Mouse (Mus musculus) brain, adult 10 weeks (tissue): ENCODE data around the gene Vmn1r83. TPM values are rescaled to one million over a fixed set of nuclear protein-coding genes. Genes with fewer than 3 reads are reported as not detected.

Experiments used
- polyA plus RNA-seq: library from polyadenylated mRNA; stranded (reverse); fragments of 350-450 nt; fragmentation: Illumina TruSeq; extraction: RNeasy Lipid Tissue Mini Kit (QIAGEN cat#74804); gene quantifications from one replicate; pipeline ENCODE4 v1.2.3, GENCODE M21; 2015; ENCODE audit warnings: low read depth, low replicate concordance

Vmn1r83 gene
- not detected for polyA plus RNA-seq

GRCm38 (mm10) chr7:12329381-12329780 is at the start of gene Vmn1r83:
Vmn1r83 (minus strand) TSS chr7:12329481.

GRCm38 (mm10) chr7:12369173-12369572 is 39.9 kb upstream of the Vmn1r83 start, which contains the start of gene Vmn1r84:
Vmn1r84 (minus strand) TSS chr7:12369273.

GRCm38 (mm10) chr7:12300130-12300529 is 29.2 kb downstream of the Vmn1r83 start, which contains the start of gene Vmn1r82:
Vmn1r82 (plus strand) TSS chr7:12300430.

Other genes with a start within 250 kb of the Vmn1r83 start
- gene Vmn1r78, start 179.2 kb downstream of the Vmn1r83 start, polyA plus RNA-seq = not detected
- gene Vmn1r79, start 158.2 kb downstream of the Vmn1r83 start, polyA plus RNA-seq = not detected
- gene Vmn1r80, start 140.2 kb downstream of the Vmn1r83 start, polyA plus RNA-seq = not detected
- gene Vmn1r81, start 61.2 kb downstream of the Vmn1r83 start, polyA plus RNA-seq = not detected
- not detected for gene Vmn1r82, start 29.1 kb downstream of the Vmn1r83 start, polyA plus RNA-seq
- gene Vmn1r84, start 39.8 kb upstream of the Vmn1r83 start, polyA plus RNA-seq = not detected
- gene Zfp551, start 93.3 kb upstream of the Vmn1r83 start, polyA plus RNA-seq = 4.1 TPM
- 11.6 TPM for gene Zfp606, start 148.8 kb upstream of the Vmn1r83 start, polyA plus RNA-seq
- not detected for gene 2900092C05Rik, start 183.0 kb upstream of the Vmn1r83 start, polyA plus RNA-seq